Mouse (Mus musculus) heart, adult 2 months (tissue): ENCODE measurements around the gene Hist3h2a.
A peak's percentile ranks its signal among the peaks of the same experiment; 100 is the strongest.

Experiments
- CTCF ChIP-seq: fragments of 200-600 bp; IDR thresholded peaks from 2 replicates; pipeline ENCODE4 v1.8.1; 2022; ENCODE audit warnings: antibody characterized with exemption, mild to moderate bottlenecking, moderate library complexity
- EP300 ChIP-seq: fragments of 200-500 bp; IDR thresholded peaks from 2 replicates; pipeline ENCODE4 v1.6.1; 2011; ENCODE audit warnings: low read depth, low read length, control low read depth; ENCODE audit not compliant: insufficient read depth
- POLR2A ChIP-seq: fragments of 200-500 bp; IDR thresholded peaks from 2 replicates; pipeline ENCODE4 v1.6.1; 2011; ENCODE audit warnings: mild to moderate bottlenecking, low read depth, low read length, control low read depth; ENCODE audit not compliant: insufficient read depth

- TF ChIP-seq EP300 (no peak), CTCF (peak; percentile 51), POLR2A (no peak)
These were observed 41.4 kb downstream of the Hist3h2a start for GRCm38 (mm10) chr11:58995807-58996370.
